Mouse (Mus musculus) limb, embryonic 14.5 days (tissue): Measurements from ENCODE around the gene Ifnl2. TPM values are rescaled to one million over a fixed set of nuclear protein-coding genes. Genes with fewer than 3 reads are reported as not detected.

Source experiments
- ATAC-seq: fragments of 200-750 bp; cut with Nextera tagmentation; 2 replicates; pipeline ENCODE4 v1.8.0; 2017; ENCODE audit warnings: low read depth, moderate number of reproducible peaks, moderate TSS enrichment; ENCODE audit not compliant: low FRiP score
- DNase-seq: peaks from one replicate; pipeline ENCODE4 v3.0.0-alpha.2; 2015; ENCODE audit warnings: low spot score
- H3K27ac ChIP-seq: fragments of 300-500 bp; sonication (generic); replicated peaks from 2 replicates; pipeline ENCODE4 v1.5.1; 2014; ENCODE audit warnings: low read depth, mild to moderate bottlenecking, low read length, moderate library complexity, mixed read lengths
- H3K27me3 ChIP-seq: fragments of 300-500 bp; sonication (generic); 2 replicates; pipeline ENCODE4 v1.6.1; 2014; ENCODE audit warnings: low read length, mixed read lengths; ENCODE audit not compliant: control insufficient read depth, insufficient read depth
- H3K36me3 ChIP-seq: fragments of 300-500 bp; sonication (generic); 2 replicates; pipeline ENCODE4 v1.6.1; 2014; ENCODE audit warnings: mild to moderate bottlenecking, low read length, moderate library complexity, mixed read lengths; ENCODE audit not compliant: control insufficient read depth, insufficient read depth
- H3K4me1 ChIP-seq: fragments of 300-500 bp; sonication (generic); 2 replicates; pipeline ENCODE4 v1.6.1; 2014; ENCODE audit warnings: antibody characterized with exemption, low read length, mixed read lengths; ENCODE audit not compliant: control insufficient read depth, insufficient read depth
- H3K4me2 ChIP-seq: fragments of 300-500 bp; sonication (generic); replicated peaks from 2 replicates; pipeline ENCODE4 v1.6.1; 2014; ENCODE audit warnings: low read depth, mild to moderate bottlenecking, low read length, moderate library complexity; ENCODE audit not compliant: severe bottlenecking
- H3K4me3 ChIP-seq: fragments of 300-500 bp; sonication (generic); replicated peaks from 2 replicates; pipeline ENCODE4 v1.5.1; 2014; ENCODE audit warnings: low read length
- H3K9ac ChIP-seq: fragments of 300-500 bp; sonication (generic); 2 replicates; pipeline ENCODE4 v1.6.1; 2014; ENCODE audit warnings: mild to moderate bottlenecking, low read depth, low read length, moderate library complexity; ENCODE audit not compliant: severe bottlenecking
- H3K9me3 ChIP-seq: fragments of 300-500 bp; sonication (generic); 2 replicates; pipeline ENCODE4 v1.6.1; 2016; ENCODE audit warnings: low read length; ENCODE audit not compliant: control insufficient read depth
- POLR2A ChIP-seq: fragments of 200-500 bp; IDR thresholded peaks from 2 replicates; pipeline ENCODE4 v1.8.0; 2012; ENCODE audit warnings: inconsistent platforms, mild to moderate bottlenecking, moderate library complexity, borderline replicate concordance; ENCODE audit not compliant: insufficient read depth, insufficient read length; ENCODE audit errors: extremely low read depth
- WGBS: fragments of 180-500 bp; shearing (Covaris S2); extraction: QIAGEN DNeasy Blood & Tissue Kit; methylation state at CpG from one replicate; pipeline ENCODE4 v1.1.7; 2014; 5-methylcytosine and 5-hydroxymethylcytosine counted together
- polyA plus RNA-seq, 2 experiments: library from polyadenylated mRNA; depleted of rRNA in 1 of 2; stranded (reverse) in 1 of 2; unstranded in 1 of 2; fragments of >200 nt; fragmentation: Nextera tagmentation in 1 of 2; extraction: Ambion mirVana in 1 of 2; gene quantifications; 2 replicates each; pipeline versions ENCODE4 v1.2.1 to v1.2.3; 2012 to 2014

The Ifnl2 gene
- polyA plus RNA-seq, 2 experiments = not detected

GRCm38 (mm10) chr7:28460361-28460760, 49.9 kb downstream of the Ifnl2 start:
- ATAC-seq (no peak), DNase-seq (no peak)
- Histone ChIP-seq H3K4me2 (no peak overlapping the region), H3K9me3 (no peaks in the 10 kb centered on the region), H3K9ac (no peak overlapping the region), H3K36me3 (peaks cover 63% of the 10 kb centered on the region), H3K4me1 (no peaks in the 10 kb centered on the region), H3K27ac (no peak overlapping the region), H3K4me3 (no peak overlapping the region), H3K27me3 (no peaks in the 10 kb centered on the region)
- no peak for TF ChIP-seq POLR2A
- WGBS = 87% methylated on average over 5 of the region's 5 CpGs

Other genes starting within 250 kb of the Ifnl2 start
- gene Eid2, start 242.6 kb downstream of the Ifnl2 start, polyA plus RNA-seq (2012; rRNA removed) = 33.0 and 35.0 TPM in 2 replicates
- gene Eid2, start 242.6 kb downstream of the Ifnl2 start, polyA plus RNA-seq (2014; fragmentation: Nextera tagmentation; extraction: Ambion mirVana) = 12.2 and 17.0 TPM in 2 replicates
- gene Eid2b, start 232.7 kb downstream of the Ifnl2 start, polyA plus RNA-seq (2012; rRNA removed) = 15.4 and 18.3 TPM in 2 replicates
- 14.3 and 14.9 TPM in 2 replicates for gene Eid2b, start 232.7 kb downstream of the Ifnl2 start, polyA plus RNA-seq (2014; fragmentation: Nextera tagmentation; extraction: Ambion mirVana)
- gene Selenov, start 219.3 kb downstream of the Ifnl2 start, polyA plus RNA-seq (2012; rRNA removed) = 0.55 and 0.74 TPM in 2 replicates
- 0.34 TPM in 1 of 2 replicates, not detected in the other for gene Selenov, start 219.3 kb downstream of the Ifnl2 start, polyA plus RNA-seq (2014; fragmentation: Nextera tagmentation; extraction: Ambion mirVana)
- gene Dll3, start 208.2 kb downstream of the Ifnl2 start, polyA plus RNA-seq (2012; rRNA removed) = 0.85 and 0.92 TPM in 2 replicates
- 0.83 and 0.84 TPM in 2 replicates for gene Dll3, start 208.2 kb downstream of the Ifnl2 start, polyA plus RNA-seq (2014; fragmentation: Nextera tagmentation; extraction: Ambion mirVana)
- 98.1 and 119 TPM in 2 replicates for gene Timm50, start 198.4 kb downstream of the Ifnl2 start, polyA plus RNA-seq (2012; rRNA removed)
- gene Timm50, start 198.4 kb downstream of the Ifnl2 start, polyA plus RNA-seq (2014; fragmentation: Nextera tagmentation; extraction: Ambion mirVana) = 138 TPM in 2 replicates
- gene Supt5, start 171.7 kb downstream of the Ifnl2 start, polyA plus RNA-seq (2012; rRNA removed) = 116 and 127 TPM in 2 replicates
- gene Supt5, start 171.7 kb downstream of the Ifnl2 start, polyA plus RNA-seq (2014; fragmentation: Nextera tagmentation; extraction: Ambion mirVana) = 76.2 and 84.4 TPM in 2 replicates
- 1,848 and 2,127 TPM in 2 replicates for gene Rps16, start 159.8 kb downstream of the Ifnl2 start, polyA plus RNA-seq (2012; rRNA removed)
- gene Rps16, start 159.8 kb downstream of the Ifnl2 start, polyA plus RNA-seq (2014; fragmentation: Nextera tagmentation; extraction: Ambion mirVana) = 1,280 and 1,345 TPM in 2 replicates
- 67.3 and 87.8 TPM in 2 replicates for gene Plekhg2, start 137.9 kb downstream of the Ifnl2 start, polyA plus RNA-seq (2012; rRNA removed)
- gene Plekhg2, start 137.9 kb downstream of the Ifnl2 start, polyA plus RNA-seq (2014; fragmentation: Nextera tagmentation; extraction: Ambion mirVana) = 59.0 and 69.1 TPM in 2 replicates
- gene Zfp36, start 130.2 kb downstream of the Ifnl2 start, polyA plus RNA-seq (2012; rRNA removed) = 12.3 and 19.0 TPM in 2 replicates
- gene Zfp36, start 130.2 kb downstream of the Ifnl2 start, polyA plus RNA-seq (2014; fragmentation: Nextera tagmentation; extraction: Ambion mirVana) = 16.0 TPM in 2 replicates
- 47.5 and 61.6 TPM in 2 replicates for gene Med29, start 117.7 kb downstream of the Ifnl2 start, polyA plus RNA-seq (2012; rRNA removed)
- gene Med29, start 117.7 kb downstream of the Ifnl2 start, polyA plus RNA-seq (2014; fragmentation: Nextera tagmentation; extraction: Ambion mirVana) = 46.6 and 49.9 TPM in 2 replicates
- 97.8 and 102 TPM in 2 replicates for gene Paf1, start 117.5 kb downstream of the Ifnl2 start, polyA plus RNA-seq (2012; rRNA removed)
- 54.2 and 63.1 TPM in 2 replicates for gene Paf1, start 117.5 kb downstream of the Ifnl2 start, polyA plus RNA-seq (2014; fragmentation: Nextera tagmentation; extraction: Ambion mirVana)
- gene Gmfg, start 73.0 kb downstream of the Ifnl2 start, polyA plus RNA-seq (2012; rRNA removed) = 7.0 and 12.7 TPM in 2 replicates
- gene Gmfg, start 73.0 kb downstream of the Ifnl2 start, polyA plus RNA-seq (2014; fragmentation: Nextera tagmentation; extraction: Ambion mirVana) = 15.7 and 19.4 TPM in 2 replicates
- 18.7 and 31.8 TPM in 2 replicates for gene Lrfn1, start 58.5 kb downstream of the Ifnl2 start, polyA plus RNA-seq (2012; rRNA removed)
- 5.9 and 7.6 TPM in 2 replicates for gene Lrfn1, start 58.5 kb downstream of the Ifnl2 start, polyA plus RNA-seq (2014; fragmentation: Nextera tagmentation; extraction: Ambion mirVana)
- gene Ifnl3, start 12.4 kb upstream of the Ifnl2 start, polyA plus RNA-seq (2012; rRNA removed) = not detected in 2 replicates
- gene Ifnl3, start 12.4 kb upstream of the Ifnl2 start, polyA plus RNA-seq (2014; fragmentation: Nextera tagmentation; extraction: Ambion mirVana) = not detected in 2 replicates
- 0.14 and 0.85 TPM in 2 replicates for gene Sycn, start 30.4 kb upstream of the Ifnl2 start, polyA plus RNA-seq (2012; rRNA removed)
- gene Sycn, start 30.4 kb upstream of the Ifnl2 start, polyA plus RNA-seq (2014; fragmentation: Nextera tagmentation; extraction: Ambion mirVana) = not detected in 2 replicates
- gene Nccrp1, start 36.8 kb upstream of the Ifnl2 start, polyA plus RNA-seq (2012; rRNA removed) = not detected in 2 replicates
- gene Nccrp1, start 36.8 kb upstream of the Ifnl2 start, polyA plus RNA-seq (2014; fragmentation: Nextera tagmentation; extraction: Ambion mirVana) = not detected in 2 replicates
- 82.0 and 129 TPM in 2 replicates for gene Samd4b, start 87.7 kb upstream of the Ifnl2 start, polyA plus RNA-seq (2012; rRNA removed)
- 33.0 and 35.1 TPM in 2 replicates for gene Samd4b, start 87.7 kb upstream of the Ifnl2 start, polyA plus RNA-seq (2014; fragmentation: Nextera tagmentation; extraction: Ambion mirVana)
- gene Pak4, start 87.7 kb upstream of the Ifnl2 start, polyA plus RNA-seq (2012; rRNA removed) = 27.6 and 29.6 TPM in 2 replicates
- 21.3 and 26.3 TPM in 2 replicates for gene Pak4, start 87.7 kb upstream of the Ifnl2 start, polyA plus RNA-seq (2014; fragmentation: Nextera tagmentation; extraction: Ambion mirVana)
- 0.08 and 0.54 TPM in 2 replicates for gene Acp7, start 120.9 kb upstream of the Ifnl2 start, polyA plus RNA-seq (2012; rRNA removed)
- gene Acp7, start 120.9 kb upstream of the Ifnl2 start, polyA plus RNA-seq (2014; fragmentation: Nextera tagmentation; extraction: Ambion mirVana) = 0.10 TPM in 1 of 2 replicates, not detected in the other
- 19.5 and 24.0 TPM in 2 replicates for gene Fbxo27, start 182.4 kb upstream of the Ifnl2 start, polyA plus RNA-seq (2012; rRNA removed)
- gene Fbxo27, start 182.4 kb upstream of the Ifnl2 start, polyA plus RNA-seq (2014; fragmentation: Nextera tagmentation; extraction: Ambion mirVana) = 7.4 and 9.0 TPM in 2 replicates
- 34.8 and 43.3 TPM in 2 replicates for gene Fbxo17, start 206.3 kb upstream of the Ifnl2 start, polyA plus RNA-seq (2012; rRNA removed)
- gene Fbxo17, start 206.3 kb upstream of the Ifnl2 start, polyA plus RNA-seq (2014; fragmentation: Nextera tagmentation; extraction: Ambion mirVana) = 25.6 and 29.0 TPM in 2 replicates
- gene Mrps12, start 231.4 kb upstream of the Ifnl2 start, polyA plus RNA-seq (2012; rRNA removed) = 82.6 and 92.6 TPM in 2 replicates
- 134 and 135 TPM in 2 replicates for gene Mrps12, start 231.4 kb upstream of the Ifnl2 start, polyA plus RNA-seq (2014; fragmentation: Nextera tagmentation; extraction: Ambion mirVana)
- gene Sars2, start 231.5 kb upstream of the Ifnl2 start, polyA plus RNA-seq (2012; rRNA removed) = 32.6 and 38.1 TPM in 2 replicates
- gene Sars2, start 231.5 kb upstream of the Ifnl2 start, polyA plus RNA-seq (2014; fragmentation: Nextera tagmentation; extraction: Ambion mirVana) = 22.0 and 22.3 TPM in 2 replicates
- gene Ccer2, start 245.7 kb upstream of the Ifnl2 start, polyA plus RNA-seq (2012; rRNA removed) = 0.06 and 0.24 TPM in 2 replicates
- gene Ccer2, start 245.7 kb upstream of the Ifnl2 start, polyA plus RNA-seq (2014; fragmentation: Nextera tagmentation; extraction: Ambion mirVana) = 0.54 TPM in 1 of 2 replicates, not detected in the other